Mouse (Mus musculus) Patski (cell line): ENCODE measurements around the gene Tor3a. TPM values are rescaled to one million over a fixed set of nuclear protein-coding genes. Genes with fewer than 3 reads are reported as not detected.
"Not testable (repeated sequence)": the region's sequence is repeated elsewhere in the genome, so short reads cannot be mapped to it uniquely, and the experiment has no call there.

Source experiments
- ATAC-seq: fragments of 100-300 bp; one replicate; pipeline ENCODE4 v1.8.0; 2021
- CTCF ChIA-PET: fragments of 350-600 bp; sonication (Branson Sonifier 250); formaldehyde crosslinking; loops from one replicate; lab custom pipeline; 2022; ENCODE audit warnings: inconsistent platforms; lab: Charles Lee
- POLR2A ChIA-PET: fragments of 350-600 bp; sonication (Branson Sonifier 250); formaldehyde crosslinking; loops from one replicate; lab custom pipeline; 2022; ENCODE audit warnings: antibody characterized with exemption, inconsistent platforms; lab: Charles Lee
- DNase-seq: peaks from one replicate; pipeline ENCODE4 v3.0.0-alpha.2; 2011; ENCODE audit warnings: low read depth, low spot score
- H3K27me3 ChIP-seq: fragments of 371-371 bp; one replicate; pipeline ENCODE4 v1.5.1; 2021
- CTCF ChIP-seq: fragments of 100-300 bp; IDR thresholded peaks from one replicate; pipeline ENCODE4 v1.5.1; 2021
- in situ Hi-C: fragments of 300-500 bp; cut with MboI; formaldehyde crosslinking; loops from 3 replicates; pipeline ENCODE4 v1.11.1; 2018; ENCODE audit warnings: low pct_unique_long_range_greater_than_20kb, mixed read lengths
- polyA plus RNA-seq: library from polyadenylated mRNA; unstranded; gene quantifications from one replicate; pipeline ENCODE4 v1.2.3, GENCODE M21; 2021

Tor3a gene
- polyA plus RNA-seq, 1 experiment from 2014 or later = 29.5 TPM

- H3K27me3 ChIP-seq = no peaks in the 10 kb centered on the region
- no peak for TF ChIP-seq CTCF
- no peak for DNase-seq
- in situ Hi-C loops = no loop called here
- no peak for ATAC-seq
- CTCF ChIA-PET = interaction anchor here (1.6 kb wide), 1 partner anchor 20 kb away, joined by 4 read pairs; no protein-coding TSS in a partner anchor
- POLR2A ChIA-PET = no interaction called here
Measured at GRCm38 (mm10) chr1:156672720-156673475, 1.3 kb downstream of the Tor3a start.

GRCm38 (mm10) chr1:156671921-156672320, 2.2 kb downstream of the Tor3a start:
- no peak for TF ChIP-seq CTCF
- CTCF ChIA-PET = interaction anchor here (1.6 kb wide), 1 partner anchor 19 kb away, joined by 4 read pairs; no protein-coding TSS in a partner anchor

DNA sequence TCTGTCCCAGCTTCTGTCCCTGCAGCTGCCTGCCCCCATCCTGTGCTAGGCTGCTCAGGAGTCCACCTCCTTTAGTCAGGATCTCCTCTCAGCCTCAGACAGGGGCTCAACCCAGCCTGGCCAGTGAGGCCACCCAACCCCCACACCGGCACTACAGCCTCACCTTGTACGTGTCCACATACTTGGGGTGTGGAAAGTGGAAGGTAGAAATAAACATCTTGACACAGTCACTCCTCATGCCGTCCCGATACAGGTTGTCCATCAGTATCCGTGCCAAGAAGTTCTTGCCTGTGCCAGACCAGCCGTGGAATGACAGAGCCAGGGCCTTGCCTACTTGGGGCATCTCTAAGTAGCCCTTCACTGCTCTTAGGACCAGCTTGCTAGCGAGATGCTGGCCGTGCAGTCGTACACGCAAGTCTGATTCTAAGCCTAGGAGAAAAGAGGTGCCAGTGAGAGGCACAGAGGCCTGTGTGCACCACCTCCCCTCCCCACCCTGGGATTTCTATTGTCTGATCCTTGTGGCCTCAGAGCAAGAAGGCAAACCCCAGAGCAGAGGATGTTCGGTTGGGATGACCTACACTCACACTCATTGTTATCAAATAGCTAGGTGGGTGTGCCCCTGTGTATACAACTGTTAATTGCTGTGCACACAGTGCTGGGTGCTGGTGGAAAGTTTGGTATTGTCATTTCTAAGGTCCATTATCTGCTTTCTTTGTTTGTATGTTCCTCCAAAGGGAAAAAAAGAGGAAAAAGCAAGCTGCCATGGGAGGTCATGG, 4.8 kb downstream of the Tor3a start:
- TF ChIP-seq CTCF = no peak
- no peak for ATAC-seq
- DNase-seq = no peak
- ChIA-PET CTCF (no interaction called here), POLR2A (no interaction called here)
- in situ Hi-C loops = no loop called here
- H3K27me3 ChIP-seq = no peaks in the 10 kb centered on the region

More at GRCm38 (mm10) chr1:156671921-156672320, 2.2 kb downstream of the Tor3a start:
- ATAC-seq (no peak), DNase-seq (no peak)
- in situ Hi-C loops = no loop called here
- POLR2A ChIA-PET = no interaction called here
- no peaks in the 10 kb centered on the region for H3K27me3 ChIP-seq

GRCm38 (mm10) chr1:156668602-156669001, 5.6 kb downstream of the Tor3a start:
- ATAC-seq = no peak
- CTCF ChIA-PET = no interaction called here
- no peak for DNase-seq
- no peaks in the 10 kb centered on the region for H3K27me3 ChIP-seq
- TF ChIP-seq CTCF = no peak
- in situ Hi-C loops = no loop called here
- POLR2A ChIA-PET = no interaction called here

GRCm38 (mm10) chr1:156667141-156667926, 6.8 kb downstream of the Tor3a start:
- DNase-seq = peak; percentile 27
- peak; percentile 89 for ATAC-seq
- in situ Hi-C loops = no loop called here
- no peak for TF ChIP-seq CTCF
- POLR2A ChIA-PET = no interaction called here
- H3K27me3 ChIP-seq = no peaks in the 10 kb centered on the region
- CTCF ChIA-PET = interaction anchor here (0.9 kb wide), 1 partner anchor 12 kb away, joined by 3 read pairs; no protein-coding TSS in a partner anchor

DNA sequence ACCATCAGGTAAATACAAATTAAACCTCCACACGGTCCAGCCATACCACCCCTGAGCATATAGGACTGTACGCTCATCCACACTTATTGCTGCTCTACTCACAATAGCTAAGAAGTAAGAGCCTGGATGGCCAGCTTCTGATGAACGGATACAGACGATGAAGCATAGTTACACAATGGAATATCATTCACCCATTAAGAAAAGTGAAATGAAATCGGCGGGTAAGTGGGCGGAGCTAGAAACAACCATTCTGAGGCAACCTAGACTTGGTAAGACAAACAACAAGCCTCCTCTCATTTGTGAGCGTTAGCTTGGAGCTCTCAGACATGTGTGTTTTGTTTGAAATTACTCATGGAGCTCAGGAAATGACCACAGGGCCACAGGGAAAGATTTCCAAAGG, 8.4 kb downstream of the Tor3a start:
- ChIA-PET POLR2A (no interaction called here), CTCF (no interaction called here)
- ATAC-seq (no peak), DNase-seq (no peak)
- in situ Hi-C loops = no loop called here
- no peak for TF ChIP-seq CTCF
- H3K27me3 ChIP-seq = no peaks in the 10 kb centered on the region

DNA sequence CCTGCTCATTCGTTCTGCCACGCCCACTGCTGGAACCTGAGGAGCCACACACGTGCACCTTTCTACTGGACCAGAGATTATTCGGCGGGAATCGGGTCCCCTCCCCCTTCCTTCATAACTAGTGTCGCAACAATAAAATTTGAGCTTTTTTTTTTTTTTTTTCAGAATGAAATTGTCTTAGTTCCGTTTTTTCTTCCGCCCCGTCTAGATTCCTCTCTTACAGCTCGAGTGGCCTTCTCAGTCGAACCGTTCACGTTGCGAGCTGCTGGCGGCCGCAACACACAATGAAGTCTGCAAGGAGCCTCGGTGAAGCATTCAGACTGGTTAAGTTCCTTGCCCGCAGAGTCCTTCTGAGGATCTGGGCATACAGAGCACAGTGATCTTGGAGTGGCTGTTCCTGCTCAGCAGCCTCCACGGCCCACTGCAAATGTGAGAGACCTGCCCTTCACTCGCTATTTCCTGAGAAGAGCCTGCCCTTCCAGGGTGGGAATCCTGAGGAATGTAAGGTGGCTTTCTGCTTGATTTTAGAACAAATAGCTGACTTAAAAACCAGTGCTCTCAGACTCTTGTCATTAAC, 13.4 kb downstream of the Tor3a start:
- POLR2A ChIA-PET = interaction anchor here (0.6 kb wide), 1 partner anchor 33 kb away, joined by 7 read pairs; no protein-coding TSS in a partner anchor
- ATAC-seq, CTCF ChIA-PET, DNase-seq, H3K27me3 ChIP-seq, in situ Hi-C loops: not testable (repeated sequence)

GRCm38 (mm10) chr1:156659906-156660659, 14.1 kb downstream of the Tor3a start:
- H3K27me3 ChIP-seq = no peaks in the 10 kb centered on the region
- ATAC-seq (no peak), DNase-seq (no peak)
- ChIA-PET POLR2A (no interaction called here), CTCF (no interaction called here)
- TF ChIP-seq CTCF = no peak
- in situ Hi-C loops = no loop called here

- ChIA-PET CTCF (no interaction called here), POLR2A (interaction anchor here (0.6 kb wide), 1 partner anchor 1618 kb away, joined by 3 read pairs; no protein-coding TSS in a partner anchor)
- no peak for TF ChIP-seq CTCF
- no peaks in the 10 kb centered on the region for H3K27me3 ChIP-seq
- no peak for DNase-seq
- in situ Hi-C loops = no loop called here
- no peak for ATAC-seq
Measured at GRCm38 (mm10) chr1:156658676-156659075, 15.5 kb downstream of the Tor3a start.
